Mouse (Mus musculus) heart, adult 9 months (tissue): Measurements from ENCODE around the gene Tpmt.
A peak's percentile ranks its signal among the peaks of the same experiment; 100 is the strongest.

Source experiments
- DNase-seq, 2 experiments: peaks; one replicate each; pipeline ENCODE4 v3.0.0; 2022; ENCODE audit warnings: low spot score in 2 of 2

Gene Tpmt

DNA sequence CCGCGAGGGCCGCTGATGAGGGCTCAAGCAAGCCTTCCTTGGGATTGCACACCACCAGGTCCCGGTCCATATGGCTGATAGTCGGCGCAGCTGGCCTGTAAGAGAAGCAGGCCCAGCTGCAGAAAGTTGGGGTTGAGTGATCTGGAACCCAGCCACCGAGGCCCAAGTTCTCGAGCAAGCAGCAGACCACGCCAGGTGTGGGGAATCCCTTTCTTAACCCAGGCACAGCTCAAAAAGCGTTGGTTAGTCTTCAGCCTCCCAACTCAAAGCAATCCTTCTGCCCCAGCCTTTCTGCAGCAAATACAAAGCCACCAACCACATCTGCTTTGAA, at the start of gene Tpmt:
TSS of gene Tpmt (minus strand) at position 121 of the 331 bp plus-strand sequence.
- no peak for DNase-seq

DNA sequence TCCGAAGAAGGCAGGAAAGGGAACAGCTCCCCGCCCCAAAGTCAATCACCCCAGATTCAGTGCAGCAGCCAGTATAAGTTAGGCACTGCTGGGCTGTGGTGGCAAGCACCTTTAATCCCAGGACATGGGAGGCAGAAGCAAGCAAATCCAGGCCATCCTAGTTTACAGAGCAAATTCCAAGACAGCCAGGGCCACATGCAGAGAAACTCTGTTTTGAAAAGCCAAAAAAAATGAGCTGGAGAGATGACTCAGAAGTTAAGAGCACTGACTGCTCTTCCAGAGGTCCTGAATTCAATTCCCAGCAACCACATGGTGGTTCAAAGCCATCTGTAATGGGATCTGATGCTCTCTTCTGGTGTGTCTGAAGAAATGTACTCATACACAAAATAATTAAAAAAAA, 49.3 kb upstream of the Tpmt start:
- no peak for DNase-seq

DNA sequence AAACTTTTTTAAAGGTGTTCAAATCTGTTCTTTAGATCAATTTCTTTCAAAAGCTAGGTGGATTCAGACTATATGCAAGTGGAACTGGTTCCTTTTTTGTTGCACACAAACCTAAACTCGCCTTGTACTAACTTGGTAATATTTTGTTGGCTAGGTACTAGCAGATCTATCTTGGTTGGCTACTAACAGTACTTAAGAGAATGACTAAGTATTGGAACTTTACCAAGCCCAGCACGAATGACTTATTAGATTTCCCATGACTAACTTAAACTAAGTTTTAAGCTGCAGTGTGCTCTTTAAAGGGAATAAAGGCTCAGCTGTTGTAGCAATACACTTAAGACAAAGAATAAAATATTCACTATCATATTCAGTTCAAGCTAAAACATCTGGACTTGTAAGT, 44.7 kb upstream of the Tpmt start:
- no peak for DNase-seq

DNA sequence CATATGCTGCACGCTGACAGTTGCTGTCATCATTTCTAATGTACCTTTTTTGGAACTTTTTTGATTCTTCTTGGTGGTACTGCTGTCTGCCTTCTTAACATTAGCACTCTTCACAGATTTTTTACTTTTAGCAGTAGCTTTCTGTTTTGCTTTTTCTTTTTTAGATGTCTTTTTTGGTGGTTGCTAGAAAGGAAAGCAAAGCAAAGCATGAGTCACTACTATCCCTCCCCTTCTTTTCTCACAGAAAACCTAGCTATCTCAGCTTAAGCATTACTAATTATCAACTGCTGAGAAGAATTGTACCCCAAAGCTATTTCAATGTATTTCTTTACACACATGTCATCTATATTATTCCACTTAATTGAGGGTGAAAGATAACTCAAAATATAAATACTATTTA, 43.9 kb upstream of the Tpmt start:
- DNase-seq: no peak

DNA sequence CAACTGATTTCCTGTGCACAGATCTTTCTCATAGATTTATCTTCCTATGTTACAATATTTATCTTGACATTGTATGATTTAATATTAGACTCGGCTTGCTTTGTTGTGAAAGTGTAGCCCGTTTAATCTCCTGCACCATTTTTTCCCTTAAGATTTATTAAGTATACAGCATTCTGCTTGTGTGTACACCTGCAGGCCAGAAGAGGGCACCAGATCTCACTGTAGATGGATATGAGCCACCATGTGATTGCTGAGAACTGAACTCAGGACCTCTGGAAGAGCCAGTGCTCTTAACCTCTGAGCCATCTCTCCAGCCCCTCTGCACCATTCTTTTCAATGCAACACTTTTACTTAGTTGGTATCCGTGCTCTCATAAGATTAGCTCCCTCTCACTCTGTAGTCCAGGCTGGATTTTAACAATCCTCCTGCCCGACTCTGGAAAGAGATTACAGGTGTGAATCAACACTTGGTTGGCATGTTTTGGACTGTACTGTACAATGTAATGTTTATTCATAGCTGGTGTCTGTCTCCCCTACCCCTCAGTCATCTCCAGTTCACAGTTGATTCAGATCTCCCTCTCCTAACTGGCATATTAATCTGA, 36.5 kb upstream of the Tpmt start:
- DNase-seq: no peak

DNA sequence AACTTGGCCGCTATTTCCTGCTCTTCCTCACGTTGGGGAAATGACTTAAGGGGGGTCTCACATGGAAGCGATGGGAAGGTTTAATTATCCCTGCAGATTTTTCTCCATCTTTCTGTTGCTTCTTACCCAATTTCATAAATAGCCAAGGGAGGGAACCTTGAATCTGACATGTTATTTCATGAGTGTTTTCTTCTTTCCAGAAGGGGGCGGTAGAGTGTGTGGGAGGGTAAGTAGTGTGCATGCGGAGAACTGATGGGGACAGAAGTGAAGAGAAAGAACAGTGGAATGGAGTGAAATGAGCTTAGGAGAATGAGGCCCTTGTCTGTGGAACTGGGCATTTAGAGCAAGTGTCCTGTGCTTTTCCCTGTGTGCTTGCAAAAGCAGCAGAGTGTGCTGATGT, 34.3 kb upstream of the Tpmt start:
- DNase-seq: no peak

DNA sequence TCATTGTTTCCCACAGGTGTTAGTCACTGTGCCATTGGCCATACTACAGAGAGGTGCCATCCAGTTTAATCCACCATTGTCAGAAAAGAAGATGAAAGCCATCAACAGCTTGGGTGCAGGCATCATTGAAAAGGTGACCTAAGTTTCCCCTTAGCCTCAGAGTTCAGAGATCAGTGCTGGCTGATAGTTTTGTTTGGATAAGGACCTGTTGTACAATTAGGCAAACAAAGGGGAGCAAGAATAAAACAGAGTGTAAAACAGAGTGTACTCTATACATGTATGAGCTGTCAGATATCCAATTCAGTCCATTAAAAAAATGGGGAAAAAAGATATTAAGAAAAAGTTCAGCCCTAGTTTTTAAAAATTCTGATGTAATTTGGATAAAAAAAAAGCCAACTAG, 32.8 kb upstream of the Tpmt start:
- DNase-seq: no peak

DNA sequence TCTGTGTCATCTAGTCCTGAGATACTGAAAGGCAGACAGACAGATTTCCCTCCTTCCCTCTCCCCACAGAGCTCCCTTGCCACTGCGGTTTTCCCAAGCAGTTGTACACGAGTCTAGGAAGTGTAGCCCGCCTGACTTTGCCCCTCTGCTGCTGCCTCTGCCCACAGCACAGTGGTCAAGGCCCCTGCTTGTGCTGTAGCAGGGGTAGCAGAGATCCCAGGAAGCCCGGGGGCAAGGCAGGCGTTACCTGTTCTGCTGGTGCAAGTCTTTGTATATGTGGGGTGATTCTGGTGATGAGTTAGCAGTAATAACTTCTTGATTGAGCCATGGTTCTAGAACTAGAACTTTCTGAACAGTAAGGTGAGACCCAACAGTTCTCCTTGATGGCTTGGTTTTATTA, 31.6 kb upstream of the Tpmt start:
- no peak for DNase-seq

DNA sequence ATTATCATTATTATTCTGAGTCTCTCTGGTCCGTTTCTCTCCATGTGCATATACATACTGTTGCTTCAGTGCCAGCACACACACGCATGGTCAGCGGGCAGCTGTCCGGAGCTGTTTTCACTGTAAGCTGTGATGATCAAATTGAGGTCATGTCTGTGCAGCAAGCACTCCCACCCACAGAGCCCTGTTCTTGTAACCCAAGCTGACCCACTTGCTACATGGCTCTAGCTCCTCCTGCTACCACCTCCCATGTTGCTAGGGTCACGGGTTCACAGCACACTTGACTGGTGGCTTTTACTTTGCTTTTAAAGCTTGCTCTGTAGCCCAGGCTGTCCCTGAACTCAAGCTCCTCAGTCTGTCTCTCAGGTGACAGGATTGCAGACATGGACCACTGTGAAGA, 27.9 kb upstream of the Tpmt start:
- no peak for DNase-seq

DNA sequence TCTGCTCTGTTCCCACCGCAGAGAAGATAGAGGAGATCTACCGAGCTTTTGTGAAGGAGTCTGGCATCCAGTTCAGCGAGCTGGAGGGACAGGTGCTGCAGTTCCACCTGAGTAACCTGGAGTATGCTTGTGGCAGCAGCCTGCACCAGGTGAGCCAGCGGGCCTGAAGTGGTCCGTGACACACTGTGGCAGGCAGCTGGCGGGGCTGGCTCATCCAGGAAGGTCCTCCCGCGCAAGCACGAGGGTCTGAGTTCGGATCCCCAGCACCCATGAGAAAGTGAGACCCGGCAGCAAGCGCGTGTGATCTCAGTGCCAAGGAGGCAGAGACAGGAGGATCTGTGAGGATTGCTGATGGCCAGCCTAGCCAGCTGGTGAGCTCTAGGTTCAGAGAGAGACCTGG, 27.3 kb upstream of the Tpmt start:
- no peak for DNase-seq

DNA sequence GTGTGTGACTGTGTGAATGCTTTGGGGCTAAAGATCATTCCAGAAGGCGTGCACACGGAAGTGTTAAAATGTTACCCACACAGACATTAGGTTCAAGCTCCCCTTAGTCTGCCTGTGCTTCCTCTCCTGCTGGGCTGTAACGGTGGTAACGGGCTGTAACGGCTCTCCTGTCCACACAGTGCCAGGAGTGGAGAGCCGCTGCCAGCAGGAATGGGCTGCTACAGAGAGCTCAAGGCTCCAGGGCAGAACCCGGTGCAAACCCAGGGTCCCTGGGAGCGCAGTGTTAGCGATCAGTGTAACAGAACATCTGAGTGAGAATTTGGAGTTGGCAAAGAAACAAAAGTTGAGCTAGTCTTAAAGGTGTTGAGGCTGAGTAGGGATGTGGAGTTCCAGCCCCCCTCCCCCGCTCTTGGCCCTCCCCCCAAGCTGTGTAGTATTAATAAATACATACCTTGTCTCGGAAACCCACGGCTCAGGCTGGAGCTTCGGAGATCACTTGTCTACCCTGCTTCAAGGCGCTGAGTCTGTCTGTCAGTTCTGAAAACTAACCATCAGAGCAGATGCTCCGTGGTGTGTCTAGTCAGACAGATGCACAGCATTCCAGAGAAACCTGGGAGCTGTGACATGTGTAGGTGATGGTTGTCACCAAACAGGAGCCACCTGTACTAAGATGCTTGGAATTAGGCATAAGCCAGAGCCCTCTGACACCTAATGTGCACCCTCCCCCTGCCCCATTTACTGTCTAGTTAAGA, 26.0 kb upstream of the Tpmt start:
- no peak for DNase-seq

DNA sequence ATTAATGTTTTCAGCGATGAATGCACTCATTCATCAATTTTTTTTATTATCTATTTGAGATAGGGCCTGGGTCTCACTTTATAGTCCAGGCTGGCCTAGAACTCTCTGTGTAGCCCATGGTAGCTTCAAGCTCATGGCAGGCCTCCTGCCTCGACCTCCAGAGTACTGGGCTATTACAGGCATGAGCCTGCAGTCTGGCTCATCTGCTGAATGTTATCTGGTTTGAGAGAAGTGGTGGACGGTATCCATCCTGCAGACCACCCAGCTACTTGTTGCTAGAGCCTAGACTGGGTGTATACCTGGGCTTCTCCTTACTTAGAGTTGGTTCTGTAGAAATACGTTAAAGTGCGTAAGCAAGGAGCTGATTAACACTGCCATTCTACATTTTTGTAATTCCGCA, 22.5 kb upstream of the Tpmt start:
- no peak for DNase-seq

DNA sequence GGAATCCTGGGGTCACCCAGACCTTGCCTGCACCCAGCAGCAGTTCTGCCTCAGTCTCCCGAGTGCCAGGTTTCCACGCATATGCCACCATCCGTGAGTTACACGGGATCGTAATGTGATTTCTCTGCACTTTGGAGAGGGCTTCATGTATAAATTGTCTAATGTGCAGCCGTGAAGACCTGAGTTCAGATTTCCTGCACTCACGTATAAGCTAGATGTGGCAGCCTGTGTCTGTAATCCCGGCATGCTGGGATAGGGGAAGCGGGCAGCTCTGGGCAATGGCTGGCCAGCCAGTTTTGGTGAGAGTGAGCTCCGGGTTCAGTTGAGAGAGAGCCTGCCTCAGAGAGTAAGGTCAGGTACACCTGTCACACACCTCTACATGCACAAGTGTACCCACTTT, 22.0 kb upstream of the Tpmt start:
- DNase-seq: no peak

DNA sequence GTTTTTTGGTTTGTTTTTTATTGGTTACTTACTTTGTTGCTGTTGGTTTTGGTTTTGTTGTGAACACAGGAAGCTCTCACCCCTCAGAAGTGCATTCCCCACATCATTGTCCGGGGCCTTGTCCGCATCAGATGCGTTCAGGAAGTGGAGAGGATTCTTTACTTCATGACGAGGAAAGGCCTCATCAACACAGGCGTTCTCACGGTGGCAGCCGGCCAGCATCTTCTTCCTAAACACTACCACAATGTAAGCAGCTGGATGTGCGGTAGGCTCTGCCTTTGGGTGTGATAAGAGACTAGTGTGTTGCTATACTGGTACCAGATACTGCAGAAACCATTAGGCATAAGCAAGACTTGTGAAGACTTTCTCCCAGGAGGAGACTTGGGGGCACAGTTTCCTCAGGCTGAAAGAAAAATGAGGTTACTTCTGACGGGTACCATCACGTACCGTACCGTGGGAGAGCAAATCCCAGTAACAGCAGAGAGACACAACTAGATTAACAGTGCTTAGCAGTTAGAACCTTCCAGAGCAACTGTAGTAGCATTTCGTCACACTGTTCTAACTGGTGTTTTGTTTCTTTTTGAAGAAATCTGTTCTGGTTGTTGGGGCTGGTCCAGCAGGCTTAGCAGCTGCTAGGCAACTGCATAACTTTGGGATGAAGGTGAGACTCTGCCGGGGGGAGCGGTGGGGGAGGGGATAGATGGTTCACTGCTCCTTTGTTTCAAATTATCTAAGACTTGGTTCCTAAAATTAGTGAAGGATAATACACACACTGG, 19.6 kb upstream of the Tpmt start:
- no peak for DNase-seq

DNA sequence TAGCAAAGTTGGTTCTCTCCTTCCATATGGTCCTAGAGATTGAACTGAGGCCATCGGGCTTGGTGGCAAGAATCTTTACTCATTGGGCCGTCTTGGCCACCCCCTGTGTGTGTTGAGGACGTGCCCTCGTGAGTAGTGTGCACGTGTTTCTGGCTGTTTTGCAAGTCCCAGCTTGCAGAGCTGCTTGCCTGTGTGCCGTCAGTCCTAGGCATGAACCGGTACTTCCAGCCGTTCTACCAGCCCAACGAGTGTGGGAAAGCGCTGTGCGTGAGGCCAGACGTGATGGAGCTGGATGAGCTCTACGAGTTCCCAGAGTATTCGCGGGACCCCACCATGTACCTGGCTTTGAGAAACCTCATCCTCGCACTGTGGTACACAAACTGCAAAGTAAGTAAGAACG, 18.2 kb upstream of the Tpmt start:
- no peak for DNase-seq

DNA sequence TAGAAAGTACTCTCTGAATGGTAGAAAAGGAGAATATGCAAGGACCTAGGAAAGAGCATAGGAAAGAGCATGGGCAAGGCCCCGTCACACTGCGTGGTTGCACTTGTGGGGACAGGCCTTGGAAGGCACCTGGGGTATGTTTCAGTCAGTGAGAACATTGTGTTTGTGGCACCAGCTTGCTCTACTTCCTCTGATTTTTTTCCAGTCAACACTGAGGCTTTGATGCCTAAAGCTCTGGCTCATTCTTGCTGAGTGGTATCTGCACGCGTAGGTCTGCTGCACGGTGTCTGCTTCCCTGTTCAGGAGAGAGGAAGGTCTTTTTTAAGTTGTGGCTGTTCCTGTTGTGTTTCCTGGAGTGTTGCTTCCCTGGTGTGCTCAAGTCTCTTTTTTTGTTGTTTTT, 12.2 kb upstream of the Tpmt start:
- no peak for DNase-seq

DNA sequence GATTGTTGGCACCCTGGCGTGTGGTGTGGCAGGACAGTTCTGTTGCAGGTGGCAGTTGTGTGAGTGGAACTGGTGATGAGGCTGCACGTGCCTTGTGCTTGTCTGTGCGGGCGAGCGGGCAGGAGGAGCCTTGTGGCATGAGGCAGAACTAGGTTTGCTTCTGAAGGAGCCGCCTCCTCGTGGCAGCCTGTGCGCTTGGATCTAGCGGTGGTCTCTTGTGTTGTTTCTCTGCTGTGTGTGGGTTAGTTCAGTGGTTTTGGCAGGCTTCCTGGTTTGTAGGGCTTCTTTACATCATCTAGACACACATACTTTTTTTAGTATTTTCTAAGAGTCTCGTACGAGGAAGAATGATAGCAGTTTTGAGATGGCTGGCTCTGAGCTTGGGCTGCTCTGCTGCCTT, 11.6 kb upstream of the Tpmt start:
- no peak for DNase-seq

DNA sequence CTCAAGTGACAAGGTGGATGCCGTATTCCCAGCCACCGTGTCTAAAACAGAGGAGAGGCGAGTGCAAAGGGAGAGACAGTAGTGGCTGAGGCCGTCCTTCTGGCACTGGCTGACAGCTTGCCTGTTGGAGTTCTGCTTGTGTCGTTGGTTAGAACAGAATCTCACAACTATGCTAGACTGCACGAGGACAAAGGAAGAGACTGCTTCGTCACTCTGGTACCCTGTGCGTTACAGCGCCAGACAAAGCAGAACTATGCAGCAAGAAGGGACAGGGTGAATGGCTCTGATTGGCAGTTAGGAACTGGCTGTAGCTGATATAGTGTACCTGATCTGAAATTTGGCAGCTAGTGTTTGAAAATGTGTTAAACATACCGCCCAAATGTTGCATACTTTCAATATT, 9.4 kb upstream of the Tpmt start:
- no peak for DNase-seq

DNA sequence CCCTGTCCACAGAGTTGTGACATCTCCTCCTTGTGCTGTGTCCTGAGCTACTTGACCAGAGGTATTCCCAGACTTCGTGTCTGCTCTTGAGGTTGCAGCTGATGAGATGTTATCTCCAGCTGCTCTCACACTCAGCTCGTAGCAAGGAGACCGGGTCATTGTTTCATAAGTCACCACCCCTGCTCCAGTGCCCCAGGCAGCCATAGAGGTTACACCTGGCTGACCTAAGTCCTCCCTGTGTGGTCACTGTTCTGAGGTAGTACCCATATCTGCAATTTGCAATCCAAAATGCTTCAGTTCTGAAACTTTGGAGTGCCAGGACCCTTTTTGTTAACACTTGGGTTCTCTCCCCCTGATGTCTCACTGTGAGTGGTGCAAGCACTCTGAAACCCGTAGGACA, 5.5 kb upstream of the Tpmt start:
- no peak for DNase-seq

DNA sequence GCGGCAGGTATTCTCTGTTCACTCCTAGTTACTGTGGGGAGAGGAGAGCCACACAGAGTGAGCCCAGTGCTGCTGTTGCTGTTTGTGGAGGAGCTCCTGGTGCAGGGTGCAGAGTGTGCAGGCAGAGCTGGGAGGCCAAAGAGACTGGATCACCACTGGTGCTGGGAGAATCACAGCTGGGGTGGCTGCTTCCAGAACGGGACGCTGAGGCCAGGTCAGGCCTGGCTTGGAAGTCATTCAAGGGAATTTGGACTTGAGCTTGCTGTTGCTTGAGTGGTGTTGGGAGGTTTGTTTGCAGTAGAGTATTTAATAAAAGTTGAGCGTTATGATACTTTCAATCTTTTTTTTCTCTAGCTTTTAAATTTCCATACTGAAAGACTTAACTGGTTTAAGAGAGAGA, 3.5 kb upstream of the Tpmt start:
- no peak for DNase-seq

DNA sequence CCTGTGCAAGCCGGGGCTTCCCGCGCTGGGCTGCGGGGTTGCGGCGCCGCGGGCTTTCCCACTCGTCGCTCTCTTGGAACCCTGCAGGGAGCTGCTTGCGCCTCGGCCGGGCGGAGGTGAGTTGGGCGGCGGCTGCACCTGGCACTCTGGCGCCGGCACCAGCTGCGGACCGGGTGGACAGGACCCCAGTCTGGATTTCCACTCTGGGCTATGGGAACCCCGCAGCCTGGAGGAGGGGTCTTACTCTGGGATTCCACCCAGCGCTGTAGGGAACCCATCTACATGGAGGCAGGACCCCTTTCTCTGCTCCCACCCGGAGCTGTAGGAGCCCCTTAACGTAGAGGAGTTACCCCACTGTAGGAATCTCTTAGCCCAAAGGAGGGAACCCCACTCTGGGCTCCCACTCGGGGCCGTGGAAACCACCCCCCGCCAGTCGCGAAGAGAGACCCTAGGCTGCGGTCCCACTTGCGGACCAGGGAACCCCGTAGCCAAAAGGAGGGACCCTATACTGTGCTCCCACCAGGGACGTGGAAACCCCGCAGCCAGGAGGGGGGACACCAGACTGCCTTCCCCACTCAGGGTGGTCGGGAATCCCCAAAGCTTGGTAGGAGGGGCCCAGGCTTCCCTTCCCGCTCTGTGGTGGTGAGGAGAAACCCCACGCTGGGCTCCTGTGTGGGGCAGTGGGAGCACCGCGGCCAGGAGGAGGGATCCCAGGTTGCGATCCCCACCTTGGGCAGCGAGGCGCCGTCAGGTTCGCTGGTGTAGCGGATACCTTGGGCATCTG, 512 bp downstream of the Tpmt start:
- DNase-seq: no peak

DNA sequence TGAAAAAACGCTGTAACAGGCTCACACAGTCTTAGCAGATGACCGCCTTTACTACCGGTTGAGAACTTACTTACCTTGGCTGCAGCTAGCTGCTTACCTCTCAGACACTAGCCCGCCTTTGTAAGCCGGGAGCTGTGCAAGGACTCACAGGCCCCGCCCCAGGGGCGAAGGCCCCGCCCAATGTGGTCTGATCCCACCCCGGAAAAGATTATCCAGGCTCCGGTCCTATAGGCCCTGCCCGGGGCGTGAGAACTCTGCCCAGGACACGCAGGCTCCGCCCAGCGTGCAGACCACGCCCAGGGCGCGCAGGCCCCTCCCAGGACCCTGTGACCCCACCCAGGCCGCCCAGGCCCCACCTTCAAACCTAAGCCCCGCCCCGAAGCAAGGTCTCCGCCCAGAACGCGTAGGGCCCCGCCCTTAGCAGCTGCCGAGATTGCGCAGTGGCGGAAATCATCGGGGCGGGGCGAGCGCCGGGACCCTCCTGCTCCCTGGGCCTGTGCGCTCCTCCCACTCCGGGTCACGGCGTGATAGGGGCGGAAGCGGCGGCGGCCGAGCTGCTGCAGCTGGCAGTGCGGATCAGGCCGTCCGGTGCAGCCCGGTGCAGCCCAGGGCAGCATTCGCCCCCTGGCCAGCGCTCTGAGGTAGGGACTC, 1.4 kb downstream of the Tpmt start, which contains the start of gene Kdm1b:
TSS of gene Kdm1b (plus strand) at position 470 of the 651 bp plus-strand sequence.
- peak; percentile 98 to 99 for DNase-seq
